Mouse (Mus musculus) Patski (cell line): Measurements from ENCODE around the gene Mier3. TPM values are rescaled to one million over a fixed set of nuclear protein-coding genes. Genes with fewer than 3 reads are reported as not detected.

ENCODE experiments used
- ATAC-seq: fragments of 100-300 bp; one replicate; pipeline ENCODE4 v1.8.0; 2021
- CTCF ChIA-PET: fragments of 350-600 bp; sonication (Branson Sonifier 250); formaldehyde crosslinking; loops from one replicate; lab custom pipeline; 2022; ENCODE audit warnings: inconsistent platforms; lab: Charles Lee
- POLR2A ChIA-PET: fragments of 350-600 bp; sonication (Branson Sonifier 250); formaldehyde crosslinking; loops from one replicate; lab custom pipeline; 2022; ENCODE audit warnings: antibody characterized with exemption, inconsistent platforms; lab: Charles Lee
- DNase-seq: peaks from one replicate; pipeline ENCODE4 v3.0.0-alpha.2; 2011; ENCODE audit warnings: low read depth, low spot score
- H3K27me3 ChIP-seq: fragments of 371-371 bp; one replicate; pipeline ENCODE4 v1.5.1; 2021
- CTCF ChIP-seq: fragments of 100-300 bp; IDR thresholded peaks from one replicate; pipeline ENCODE4 v1.5.1; 2021
- in situ Hi-C: fragments of 300-500 bp; cut with MboI; formaldehyde crosslinking; loops from 3 replicates; pipeline ENCODE4 v1.11.1; 2018; ENCODE audit warnings: low pct_unique_long_range_greater_than_20kb, mixed read lengths
- polyA plus RNA-seq: library from polyadenylated mRNA; unstranded; gene quantifications from one replicate; pipeline ENCODE4 v1.2.3, GENCODE M21; 2021

Gene Mier3
- polyA plus RNA-seq, 1 experiment from 2014 or later: 16.5 TPM

GRCm38 (mm10) chr13:111744233-111745000, 63.6 kb downstream of the Mier3 start:
- in situ Hi-C loops: loop anchor here (10.0 to 25.0 kb wide), 3 partner anchors 210 to 1357 kb away; partner anchors contain the start of gene Plk2
- peak; percentile 39 for TF ChIP-seq CTCF
- POLR2A ChIA-PET: interaction anchor here (0.9 kb wide), 1 partner anchor 30 kb away, joined by 3 read pairs; no protein-coding TSS in a partner anchor
- peak; percentile 31 for DNase-seq
- H3K27me3 ChIP-seq: no peaks in the 10 kb centered on the region
- peak; percentile 92 for ATAC-seq
- CTCF ChIA-PET: interaction anchor here (1.0 to 1.2 kb wide), 4 partner anchors 216 to 519 kb away, joined by 3 read pairs; no protein-coding TSS in a partner anchor

GRCm38 (mm10) chr13:111745216-111745615, 64.4 kb downstream of the Mier3 start:
- ChIA-PET CTCF (interaction anchor here (1.0 to 1.2 kb wide), 4 partner anchors 216 to 518 kb away, joined by 3 read pairs; no protein-coding TSS in a partner anchor), POLR2A (no interaction called here)
- in situ Hi-C loops: loop anchor here (10.0 to 25.0 kb wide), 3 partner anchors 210 to 1358 kb away; partner anchors contain the start of gene Plk2
- DNase-seq (no peak), ATAC-seq (no peak)
- no peaks in the 10 kb centered on the region for H3K27me3 ChIP-seq
- no peak for TF ChIP-seq CTCF

DNA sequence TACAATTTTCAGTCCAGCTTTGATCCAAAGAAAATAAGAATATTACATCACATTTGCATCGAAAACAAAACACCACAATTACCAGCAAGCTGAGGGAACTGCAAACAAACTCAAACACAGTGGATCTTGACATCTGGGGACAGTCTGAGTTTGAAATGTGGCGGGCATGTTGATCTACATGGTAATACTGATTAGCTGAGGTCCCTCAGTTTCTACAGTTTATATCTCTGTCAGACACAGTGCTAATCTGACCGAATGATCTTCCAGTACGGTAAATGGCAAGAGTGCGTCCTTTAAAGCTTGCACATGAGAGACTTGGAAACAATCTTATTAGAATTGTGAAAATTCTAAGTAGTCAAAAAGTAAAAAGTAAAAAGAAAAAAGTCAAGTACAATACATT, 66.1 kb downstream of the Mier3 start:
- in situ Hi-C loops: loop anchor here (10.0 to 25.0 kb wide), 3 partner anchors 212 to 1360 kb away; partner anchors contain the start of gene Plk2
- POLR2A ChIA-PET: interaction anchor here (0.6 kb wide), 1 partner anchor 23 kb away, joined by 3 read pairs; no protein-coding TSS in a partner anchor

DNA sequence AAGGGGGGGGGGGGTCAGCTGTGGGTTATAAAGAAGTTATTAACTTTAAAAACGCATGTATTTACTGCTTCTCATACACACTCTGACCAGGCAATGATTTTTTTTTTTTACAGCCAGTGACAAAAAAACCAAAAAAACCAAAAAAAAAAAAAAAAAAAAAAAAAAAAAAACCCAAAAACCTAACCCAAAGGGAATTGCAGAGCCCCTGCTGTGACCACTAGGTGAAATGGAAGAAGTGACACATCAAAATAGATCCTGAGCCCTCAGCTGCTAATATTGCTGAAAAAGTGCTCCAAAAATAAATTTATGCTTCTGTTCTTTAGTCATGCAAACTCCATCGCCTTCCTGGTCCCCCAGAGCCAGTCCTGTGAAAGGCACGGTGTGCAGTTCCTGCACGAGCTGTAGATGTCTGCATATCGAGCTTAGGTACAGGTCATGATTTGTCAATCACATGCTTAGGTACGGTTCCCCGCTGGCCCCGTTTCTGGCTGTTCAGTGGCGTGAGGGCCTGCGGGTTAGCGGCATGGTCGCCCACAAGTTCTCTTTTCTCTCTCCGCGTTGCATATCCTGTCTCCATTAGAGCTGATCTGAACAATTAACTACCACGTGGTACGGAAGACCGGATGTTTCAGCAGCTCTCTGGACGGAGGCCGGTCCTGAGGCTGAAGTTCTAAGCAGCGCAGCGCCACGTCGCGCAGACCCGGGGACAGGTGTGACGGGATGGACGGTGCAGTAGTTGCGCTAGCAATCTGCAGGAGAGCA, 67.7 kb downstream of the Mier3 start:
- CTCF ChIA-PET: interaction anchor here (2.2 kb wide), 1 partner anchor 8 kb away, joined by 5 read pairs; no protein-coding TSS in a partner anchor
- no peak for TF ChIP-seq CTCF
- H3K27me3 ChIP-seq: no peaks in the 10 kb centered on the region
- DNase-seq (no peak), ATAC-seq (no peak)
- in situ Hi-C loops: loop anchor here (10.0 to 25.0 kb wide), 3 partner anchors 214 to 1361 kb away; partner anchors contain the start of gene Plk2
- POLR2A ChIA-PET: interaction anchor here (0.7 kb wide), 1 partner anchor 511 kb away, joined by 4 read pairs; no protein-coding TSS in a partner anchor

More for the DNA sequence above, 66.1 kb downstream of the Mier3 start:
- no peak for TF ChIP-seq CTCF
- no peaks in the 10 kb centered on the region for H3K27me3 ChIP-seq
- DNase-seq (no peak), ATAC-seq (no peak)
- CTCF ChIA-PET: interaction anchor here (0.9 to 2.2 kb wide), 2 partner anchors 10 to 90 kb away, joined by 3 to 5 read pairs; no protein-coding TSS in a partner anchor

DNA sequence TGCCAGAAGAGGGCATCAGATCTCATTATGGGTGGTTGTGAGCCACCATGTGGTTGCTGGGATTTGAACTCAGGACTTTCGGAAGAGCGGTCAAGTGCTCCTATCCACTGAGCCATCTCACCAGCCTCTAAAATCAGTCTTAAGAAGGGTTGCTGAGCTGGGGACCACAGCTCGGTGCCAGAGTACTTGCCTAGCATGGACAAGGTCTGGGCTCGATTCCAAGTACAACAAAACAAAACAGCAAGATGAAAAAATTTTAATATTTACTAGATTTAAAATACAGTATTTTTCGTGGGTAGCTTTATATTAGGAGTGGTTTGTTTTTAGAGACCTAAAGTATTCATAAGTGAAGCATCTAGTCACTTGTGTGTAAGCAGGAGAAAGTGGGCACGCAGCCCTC, 72.5 kb downstream of the Mier3 start:
- TF ChIP-seq CTCF: no peak
- ChIA-PET POLR2A (no interaction called here), CTCF (no interaction called here)
- no peaks in the 10 kb centered on the region for H3K27me3 ChIP-seq
- ATAC-seq (no peak), DNase-seq (no peak)
- in situ Hi-C loops: loop anchor here (25.0 kb wide), 1 partner anchor 784 kb away; no protein-coding TSS in a partner anchor

- TF ChIP-seq CTCF: no peak
- DNase-seq (no peak), ATAC-seq (no peak)
- in situ Hi-C loops: loop anchor here (25.0 kb wide), 1 partner anchor 782 kb away; no protein-coding TSS in a partner anchor
- ChIA-PET POLR2A (no interaction called here), CTCF (interaction anchor here (1.2 to 2.3 kb wide), 2 partner anchors 16 to 316 kb away, joined by 3 to 5 read pairs; no protein-coding TSS in a partner anchor)
- H3K27me3 ChIP-seq: no peaks in the 10 kb centered on the region
These were observed 74.6 kb downstream of the Mier3 start for GRCm38 (mm10) chr13:111755377-111755776.

- TF ChIP-seq CTCF: no peak
- ATAC-seq (no peak), DNase-seq (no peak)
- H3K27me3 ChIP-seq: no peaks in the 10 kb centered on the region
- in situ Hi-C loops: loop anchor here (25.0 kb wide), 1 partner anchor 781 kb away; no protein-coding TSS in a partner anchor
- ChIA-PET POLR2A (interaction anchor here (0.6 kb wide), 1 partner anchor 15 kb away, joined by 8 read pairs; no protein-coding TSS in a partner anchor), CTCF (interaction anchor here (1.2 to 2.3 kb wide), 3 partner anchors 9 to 315 kb away, joined by 3 to 5 read pairs (median 5); no protein-coding TSS in a partner anchor)
These were observed 75.2 kb downstream of the Mier3 start for GRCm38 (mm10) chr13:111755937-111756336.

DNA sequence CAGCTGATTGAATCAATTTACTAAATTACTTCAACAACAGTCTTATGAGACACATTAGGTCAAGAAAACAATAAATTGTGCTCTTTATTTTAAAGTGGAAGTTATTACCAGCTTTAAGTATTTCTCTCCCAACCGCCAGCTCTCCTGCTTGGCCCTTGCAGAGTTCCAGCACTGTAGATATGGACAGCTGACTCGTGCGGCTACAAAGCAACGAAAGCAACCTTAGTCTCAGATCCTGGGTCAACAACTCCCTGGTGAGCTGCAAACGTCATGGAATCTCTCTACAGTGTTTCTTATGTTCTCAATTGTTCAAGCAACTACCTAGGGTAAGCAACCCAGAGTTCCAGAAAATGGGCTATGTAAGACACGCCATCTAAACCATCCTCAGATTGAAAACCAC, 76.2 kb downstream of the Mier3 start:
- no peaks in the 10 kb centered on the region for H3K27me3 ChIP-seq
- no peak for TF ChIP-seq CTCF
- ATAC-seq: no peak
- CTCF ChIA-PET: interaction anchor here (0.9 to 2.3 kb wide), 3 partner anchors 10 to 32 kb away, joined by 3 to 5 read pairs (median 5); no protein-coding TSS in a partner anchor
- POLR2A ChIA-PET: no interaction called here
- in situ Hi-C loops: loop anchor here (25.0 kb wide), 1 partner anchor 780 kb away; no protein-coding TSS in a partner anchor
- DNase-seq: no peak

GRCm38 (mm10) chr13:111762526-111762925, 81.7 kb downstream of the Mier3 start:
- ATAC-seq (no peak), DNase-seq (no peak)
- ChIA-PET POLR2A (no interaction called here), CTCF (no interaction called here)
- no peak for TF ChIP-seq CTCF
- in situ Hi-C loops: loop anchor here (25.0 kb wide), 1 partner anchor 775 kb away; no protein-coding TSS in a partner anchor
- no peaks in the 10 kb centered on the region for H3K27me3 ChIP-seq

Other genes with a start within 250 kb of the Mier3 start
- gene Gpbp1, start 190.9 kb upstream of the Mier3 start, polyA plus RNA-seq: 84.8 TPM
- 0.15 TPM for gene Gm49496, start 131.0 kb upstream of the Mier3 start, polyA plus RNA-seq
- gene Gm10198, start 88.2 kb upstream of the Mier3 start, polyA plus RNA-seq: not detected
- 32.8 TPM for gene Map3k1, start 128.0 kb downstream of the Mier3 start, polyA plus RNA-seq